Mouse (Mus musculus) hindbrain, embryonic 13.5 days (tissue): ENCODE results near the gene Tmem150c. TPM values are rescaled to one million over a fixed set of nuclear protein-coding genes. Genes with fewer than 3 reads are reported as not detected.
A peak's percentile ranks its signal among the peaks of the same experiment; 100 is the strongest.

Source experiments
- ATAC-seq: fragments of 200-750 bp; cut with Nextera tagmentation; 2 replicates; pipeline ENCODE4 v1.8.0; 2017; ENCODE audit warnings: moderate TSS enrichment; ENCODE audit not compliant: low FRiP score
- H3K27ac ChIP-seq: fragments of 300-500 bp; sonication (generic); 2 replicates; pipeline ENCODE4 v1.5.1; 2015; ENCODE audit warnings: inconsistent platforms, mild to moderate bottlenecking, moderate library complexity
- H3K27me3 ChIP-seq: fragments of 300-500 bp; sonication (generic); 2 replicates; pipeline ENCODE4 v1.6.1; 2015; ENCODE audit warnings: mild to moderate bottlenecking, inconsistent platforms
- H3K36me3 ChIP-seq: fragments of 300-500 bp; sonication (generic); 2 replicates; pipeline ENCODE4 v1.6.1; 2015; ENCODE audit warnings: mild to moderate bottlenecking, inconsistent platforms
- H3K4me1 ChIP-seq: fragments of 300-500 bp; sonication (generic); replicated peaks from 2 replicates; pipeline ENCODE4 v1.6.1; 2015; ENCODE audit warnings: inconsistent platforms
- H3K4me2 ChIP-seq: fragments of 300-500 bp; sonication (generic); 2 replicates; pipeline ENCODE4 v1.6.1; 2015; ENCODE audit warnings: inconsistent platforms, mild to moderate bottlenecking, moderate library complexity
- H3K4me3 ChIP-seq: fragments of 300-500 bp; sonication (generic); 2 replicates; pipeline ENCODE4 v1.5.1; 2015; ENCODE audit warnings: mild to moderate bottlenecking, inconsistent platforms
- H3K9ac ChIP-seq: fragments of 300-500 bp; sonication (generic); 2 replicates; pipeline ENCODE4 v1.6.1; 2015; ENCODE audit warnings: mild to moderate bottlenecking, inconsistent platforms
- H3K9me3 ChIP-seq: fragments of 300-500 bp; sonication (generic); 2 replicates; pipeline ENCODE4 v1.6.1; 2016; ENCODE audit warnings: inconsistent platforms
- WGBS: fragments of 180-500 bp; shearing (Covaris S2); methylation state at CpG from one replicate; pipeline ENCODE4 v1.1.7; 2015; 5-methylcytosine and 5-hydroxymethylcytosine counted together
- polyA plus RNA-seq: library from polyadenylated mRNA; unstranded; fragments of >200 nt; fragmentation: Nextera tagmentation; extraction: Ambion mirVana; gene quantifications from 2 replicates; pipeline ENCODE4 v1.2.1, GENCODE M21; 2015

The Tmem150c gene
- polyA plus RNA-seq, result 19.4 and 19.6 TPM in 2 replicates

DNA sequence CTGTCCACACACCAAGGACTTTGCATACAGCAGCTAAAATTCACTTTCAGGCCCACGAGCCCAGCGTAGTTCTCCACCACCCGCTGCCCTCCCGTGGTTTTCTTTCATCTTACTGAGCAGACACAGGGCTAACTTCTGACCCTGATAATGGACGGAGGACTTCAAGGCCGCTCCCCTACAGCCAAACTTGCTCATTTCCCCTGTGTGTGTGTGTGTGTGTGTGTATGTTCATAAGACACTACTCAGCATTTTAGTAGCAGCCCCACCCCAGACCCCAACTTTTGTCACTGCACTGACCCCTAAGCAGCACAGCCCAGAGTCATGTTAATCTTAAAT lies at the start of gene Tmem150c:
Gene Tmem150c, minus strand, starts transcription at position 171 of the 336 bp plus-strand sequence.
- peak within 1 kb of the TSS; percentile 91 for H3K4me2 ChIP-seq
- peak within 1 kb of the TSS; percentile 81 for H3K4me3 ChIP-seq
- H3K4me1 ChIP-seq, result peaks cover 13% of the 10 kb centered on the region
- peak; percentile 27 for ATAC-seq
- H3K9ac ChIP-seq, result peak within 1 kb of the TSS; percentile 90
- peak within 1 kb of the TSS; percentile 69 for H3K27ac ChIP-seq
- H3K36me3 ChIP-seq, result no peaks in the 10 kb centered on the region
- peaks cover 15% of the 10 kb centered on the region for H3K27me3 ChIP-seq
- WGBS, result 4% methylated on average over 6 of the region's 6 CpGs
- H3K9me3 ChIP-seq, result no peaks in the 10 kb centered on the region

DNA sequence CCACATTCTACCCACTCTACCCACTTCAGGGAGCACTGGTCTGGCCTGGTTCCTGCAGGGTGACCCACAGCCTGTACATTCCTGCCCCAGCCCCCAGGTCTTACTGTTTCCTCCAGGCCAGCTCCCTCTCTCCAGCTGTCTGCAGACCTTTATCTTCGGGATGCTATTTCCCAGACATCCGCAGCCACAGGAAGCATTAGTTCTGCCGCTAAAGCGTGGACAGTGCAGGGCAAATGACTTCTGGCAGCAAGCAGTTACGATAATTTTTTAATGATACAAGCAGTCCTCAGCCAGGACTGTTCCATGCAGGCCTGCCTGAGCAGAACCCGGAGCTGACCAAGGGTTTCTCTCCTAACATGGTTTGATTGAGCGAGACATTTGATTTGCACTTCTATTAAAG lies 49.5 kb upstream of the Tmem150c start:
- H3K4me3 ChIP-seq, result no peak overlapping the region
- no peak for ATAC-seq
- no peaks in the 10 kb centered on the region; the same call in 1 of the 2 replicates for H3K4me1 ChIP-seq
- H3K9me3 ChIP-seq, result no peaks in the 10 kb centered on the region
- no peak overlapping the region for H3K4me2 ChIP-seq
- H3K27me3 ChIP-seq, result no peaks in the 10 kb centered on the region
- no peak overlapping the region for H3K27ac ChIP-seq
- WGBS, result 70% methylated on average over 7 of the region's 7 CpGs
- no peak overlapping the region for H3K9ac ChIP-seq
- no peaks in the 10 kb centered on the region for H3K36me3 ChIP-seq

DNA sequence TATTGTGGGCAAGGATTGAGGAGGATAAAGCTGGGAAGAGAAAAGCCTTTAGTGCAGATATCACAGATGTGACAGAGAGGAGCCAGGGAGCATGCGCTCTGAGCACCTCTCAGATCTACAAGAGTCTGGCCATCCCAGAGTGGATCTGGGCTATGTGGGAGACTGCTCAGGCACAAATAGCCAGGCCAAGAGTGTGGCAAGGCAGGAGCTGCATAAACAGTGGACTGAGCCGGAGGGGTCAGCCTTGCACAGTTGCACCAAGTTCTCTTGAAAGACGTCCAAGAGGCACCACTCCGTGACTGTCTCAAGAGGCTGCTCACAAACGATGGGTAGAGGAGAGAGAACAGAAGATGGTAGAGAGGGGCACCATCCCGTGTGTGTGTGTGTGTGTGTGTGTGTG lies 47.1 kb upstream of the Tmem150c start:
- no peak overlapping the region for H3K27ac ChIP-seq
- H3K4me1 ChIP-seq, result no peaks in the 10 kb centered on the region; the same call in 1 of the 2 replicates
- no peak for ATAC-seq
- no peaks in the 10 kb centered on the region for H3K27me3 ChIP-seq
- H3K9me3 ChIP-seq, result no peaks in the 10 kb centered on the region
- H3K4me2 ChIP-seq, result no peak overlapping the region
- 72% methylated on average over 6 of the region's 6 CpGs for WGBS
- H3K9ac ChIP-seq, result no peak overlapping the region
- no peak overlapping the region for H3K4me3 ChIP-seq
- no peaks in the 10 kb centered on the region for H3K36me3 ChIP-seq

DNA sequence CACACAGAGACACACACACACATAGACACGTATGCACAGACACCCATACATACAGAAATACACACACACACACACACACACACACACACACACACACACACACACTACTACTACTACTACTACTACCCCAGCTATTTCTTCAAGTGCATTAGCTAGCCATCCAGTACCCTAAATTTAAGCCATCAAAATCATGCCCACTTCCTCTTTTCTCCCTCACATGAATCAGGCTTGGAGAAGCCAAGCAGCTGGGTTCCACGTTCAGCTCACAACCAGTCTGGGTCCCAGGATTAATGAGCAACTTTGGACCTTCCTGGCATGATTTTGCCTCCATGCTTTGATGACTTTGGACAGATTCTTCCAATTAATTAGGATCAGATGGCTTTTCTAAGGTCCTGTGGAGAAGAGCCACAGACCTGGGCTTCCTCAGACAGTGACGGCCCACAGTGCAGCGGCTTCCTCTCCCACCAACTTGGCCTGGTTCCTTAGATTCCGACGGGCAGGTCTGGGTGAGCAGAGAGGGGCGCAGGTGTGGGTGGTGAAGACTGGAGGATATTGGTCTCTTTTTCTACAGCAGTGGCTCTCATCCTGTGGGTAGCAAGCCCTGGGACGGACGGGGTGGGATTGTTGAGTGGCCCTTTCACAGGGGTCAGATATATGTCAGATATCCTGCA lies 46.0 kb upstream of the Tmem150c start:
- Histone ChIP-seq H3K4me2 (no peak overlapping the region), H3K27me3 (no peaks in the 10 kb centered on the region), H3K27ac (no peak overlapping the region), H3K9ac (no peak overlapping the region), H3K4me3 (no peak overlapping the region), H3K9me3 (no peaks in the 10 kb centered on the region), H3K4me1 (peaks cover 8% of the 10 kb centered on the region), H3K36me3 (no peaks in the 10 kb centered on the region)
- whole genome bisulfite sequencing, result 88% methylated on average over 9 of the region's 9 CpGs
- ATAC-seq, result no peak

DNA sequence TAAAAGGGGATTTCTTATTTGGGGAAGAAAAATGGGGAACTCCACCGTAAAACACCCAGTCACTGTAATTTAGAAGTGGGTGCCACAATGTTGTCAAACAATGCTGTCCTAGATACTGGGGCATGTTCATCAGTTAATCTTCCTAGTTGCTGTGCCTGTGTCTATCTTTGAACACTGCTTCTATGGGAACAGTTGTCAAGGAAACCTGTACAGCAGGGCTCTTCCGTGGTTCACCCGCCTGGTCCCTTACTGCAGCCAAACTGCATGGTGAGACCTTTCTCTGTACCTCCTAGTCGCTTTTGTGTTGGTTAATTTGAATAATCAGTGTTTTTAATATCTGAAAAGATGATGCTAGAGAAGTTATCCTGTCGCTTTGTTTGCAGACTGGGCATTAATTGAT lies 41.2 kb upstream of the Tmem150c start:
- Histone ChIP-seq H3K9ac (no peak overlapping the region), H3K36me3 (no peaks in the 10 kb centered on the region), H3K27ac (peak overlapping the region; percentile 20; the same call in 1 of the 2 replicates), H3K9me3 (no peaks in the 10 kb centered on the region), H3K4me1 (peaks cover 34% of the 10 kb centered on the region), H3K4me3 (no peak overlapping the region), H3K27me3 (no peaks in the 10 kb centered on the region), H3K4me2 (no peak overlapping the region)
- 29% methylated on average over 5 of the region's 5 CpGs for WGBS
- ATAC-seq, result peak; percentile 52; the same call in 1 of the 2 replicates

DNA sequence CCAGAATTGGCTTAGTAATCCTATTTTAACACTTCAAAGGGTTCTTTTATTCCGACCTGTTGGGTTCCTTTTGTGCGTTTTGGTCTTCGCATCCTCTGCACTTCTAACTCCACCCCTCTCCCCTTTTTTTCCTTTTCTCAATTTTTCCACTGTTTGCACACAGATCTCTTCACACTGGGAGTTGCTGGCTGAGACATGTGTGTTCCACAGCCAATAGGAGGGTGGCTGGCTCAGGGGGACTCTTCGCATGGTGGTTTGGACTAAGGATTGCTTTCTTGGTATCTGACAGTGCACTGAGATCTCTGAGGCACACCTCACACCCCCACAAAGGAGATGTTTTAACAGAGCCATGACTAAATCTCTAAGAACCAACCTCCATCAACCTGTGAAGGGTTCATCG lies 40.7 kb upstream of the Tmem150c start:
- H3K4me2 ChIP-seq, result no peak overlapping the region
- 0 out of 2 replicates have a peak overlapping the region, but pooled peaks have one; percentile 23 for H3K27ac ChIP-seq
- peak; percentile 44; the same call in 1 of the 2 replicates for ATAC-seq
- H3K4me1 ChIP-seq, result peaks cover 34% of the 10 kb centered on the region
- no peaks in the 10 kb centered on the region for H3K36me3 ChIP-seq
- no peak overlapping the region for H3K4me3 ChIP-seq
- no peaks in the 10 kb centered on the region for H3K27me3 ChIP-seq
- no peaks in the 10 kb centered on the region for H3K9me3 ChIP-seq
- no peak overlapping the region for H3K9ac ChIP-seq
- WGBS, result 50% methylated on average over 5 of the region's 5 CpGs

DNA sequence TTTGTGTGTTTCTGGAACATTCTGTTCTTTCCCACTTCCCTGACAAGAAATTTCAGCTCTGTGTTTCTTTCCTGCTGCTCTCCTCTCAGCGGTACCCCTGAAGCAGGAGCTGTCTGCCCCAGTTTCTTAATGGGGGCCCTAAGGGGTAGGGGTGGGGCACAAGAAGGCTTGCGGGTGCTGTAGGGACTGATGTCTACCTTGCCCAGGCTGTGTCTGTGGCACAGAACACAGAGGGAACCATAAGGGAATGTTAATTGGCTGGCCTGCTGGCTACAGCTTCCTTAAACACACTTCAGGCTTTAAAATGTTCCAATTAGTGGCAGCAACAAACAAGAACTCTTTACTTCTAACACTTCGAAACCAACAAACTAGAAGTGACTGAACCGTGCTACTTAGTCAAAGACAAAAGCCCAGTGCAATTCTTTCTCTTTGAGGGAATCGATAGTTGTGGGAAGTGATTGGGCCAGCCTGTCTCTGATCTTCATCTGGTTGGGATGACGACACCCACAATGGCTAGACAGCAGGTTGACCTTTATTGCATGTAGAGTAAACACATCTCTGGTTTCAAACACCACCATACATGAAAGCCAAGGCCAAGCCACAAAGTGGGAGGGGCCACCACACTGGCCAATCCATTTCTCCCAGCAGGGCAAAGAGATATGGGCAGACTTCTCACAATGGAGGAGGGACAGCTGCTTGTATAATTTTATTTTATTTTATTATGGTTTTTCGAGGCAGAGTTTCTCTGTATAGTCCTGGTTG lies 39.7 kb upstream of the Tmem150c start:
- Histone ChIP-seq H3K4me3 (no peak overlapping the region), H3K4me2 (no peak overlapping the region), H3K27me3 (no peaks in the 10 kb centered on the region), H3K9me3 (no peaks in the 10 kb centered on the region), H3K4me1 (peaks cover 34% of the 10 kb centered on the region), H3K36me3 (no peaks in the 10 kb centered on the region), H3K27ac (no peak overlapping the region), H3K9ac (no peak overlapping the region)
- 84% methylated on average over 7 of the region's 7 CpGs for WGBS
- no peak; the same call in 1 of the 2 replicates for ATAC-seq

DNA sequence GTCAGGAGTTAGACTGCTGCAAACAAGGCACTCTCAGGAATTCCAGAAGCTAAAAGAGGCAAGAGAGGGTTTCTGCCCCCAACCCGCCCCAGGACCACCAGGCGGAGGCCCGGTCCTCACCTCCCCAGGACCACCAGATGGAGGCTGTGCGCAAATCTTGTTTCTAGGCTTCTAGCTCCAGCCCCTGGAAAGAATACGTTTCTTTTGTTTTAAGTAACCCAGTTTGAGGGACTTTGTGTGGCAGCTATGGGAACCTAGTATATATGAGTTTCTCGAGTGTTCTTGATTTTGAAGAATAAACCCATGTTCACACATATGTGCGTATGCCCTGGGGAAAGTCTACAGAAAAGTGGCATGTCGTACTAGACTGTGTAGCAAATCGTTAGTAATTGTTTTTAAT lies 37.9 kb upstream of the Tmem150c start:
- H3K27me3 ChIP-seq, result no peaks in the 10 kb centered on the region
- H3K36me3 ChIP-seq, result no peaks in the 10 kb centered on the region
- H3K27ac ChIP-seq, result no peak overlapping the region
- no peaks in the 10 kb centered on the region for H3K9me3 ChIP-seq
- peaks cover 34% of the 10 kb centered on the region for H3K4me1 ChIP-seq
- H3K4me3 ChIP-seq, result no peak overlapping the region
- no peak overlapping the region for H3K9ac ChIP-seq
- ATAC-seq, result no peak
- no peak overlapping the region for H3K4me2 ChIP-seq
- 61% methylated on average over 9 of the region's 9 CpGs for WGBS

DNA sequence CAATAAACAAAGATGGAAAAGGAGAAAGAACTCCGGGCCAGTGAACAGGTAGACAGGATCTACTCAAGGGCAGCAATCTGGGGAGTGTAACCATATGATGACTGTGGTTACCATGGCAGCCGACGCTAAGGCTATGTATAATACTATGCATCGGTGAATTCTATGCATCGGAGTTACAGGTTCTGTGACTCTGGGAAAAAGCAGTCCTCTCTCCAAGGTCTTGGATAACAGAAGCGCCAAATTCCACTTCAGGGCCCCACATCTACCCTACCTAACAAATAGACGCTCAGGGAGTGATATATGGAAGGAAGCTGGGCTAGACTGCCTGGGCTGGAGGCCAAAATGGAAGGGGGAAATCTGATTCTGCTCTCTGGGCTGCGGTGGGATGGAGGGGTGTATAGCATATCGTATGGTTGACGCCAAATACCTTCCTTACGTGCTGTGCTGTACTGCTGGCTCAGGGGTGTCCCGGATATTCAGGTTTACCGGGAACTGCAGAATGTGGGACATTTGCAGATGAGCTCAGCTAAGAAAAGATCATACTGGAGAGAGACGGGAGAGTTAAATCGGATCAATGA lies 37.3 kb upstream of the Tmem150c start:
- H3K9ac ChIP-seq, result no peak overlapping the region
- WGBS, result 51% methylated on average over 15 of the region's 15 CpGs
- H3K4me2 ChIP-seq, result no peak overlapping the region
- no peaks in the 10 kb centered on the region for H3K9me3 ChIP-seq
- no peaks in the 10 kb centered on the region for H3K27me3 ChIP-seq
- no peaks in the 10 kb centered on the region for H3K36me3 ChIP-seq
- H3K4me3 ChIP-seq, result no peak overlapping the region
- peaks cover 34% of the 10 kb centered on the region for H3K4me1 ChIP-seq
- ATAC-seq, result no peak
- H3K27ac ChIP-seq, result no peak overlapping the region; the same call in 1 of the 2 replicates

DNA sequence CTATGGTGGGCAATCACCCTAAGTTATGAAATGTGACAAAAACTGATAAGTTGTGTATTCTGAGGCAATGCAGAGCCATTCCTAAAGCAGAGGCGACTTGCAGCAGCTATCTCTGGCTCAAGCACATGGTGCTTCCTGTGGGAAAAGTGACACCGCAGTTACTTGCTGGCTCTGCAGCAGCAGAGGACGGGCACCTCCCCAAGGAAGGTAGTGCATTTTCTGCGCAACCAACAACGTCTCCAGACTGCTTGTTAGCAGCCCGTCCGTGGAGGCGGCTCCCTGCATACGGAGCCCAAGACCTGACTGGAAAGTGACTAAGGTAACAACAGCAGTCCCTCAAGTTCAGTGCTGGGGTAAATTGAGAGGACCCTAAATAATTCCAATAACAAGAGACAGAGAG lies 36.8 kb upstream of the Tmem150c start:
- no peak for ATAC-seq
- Histone ChIP-seq H3K36me3 (no peaks in the 10 kb centered on the region), H3K4me1 (peaks cover 33% of the 10 kb centered on the region), H3K4me3 (no peak overlapping the region), H3K27ac (no peak overlapping the region), H3K27me3 (no peaks in the 10 kb centered on the region), H3K9me3 (no peaks in the 10 kb centered on the region), H3K9ac (no peak overlapping the region), H3K4me2 (no peak overlapping the region)
- WGBS, result 78% methylated on average over 9 of the region's 9 CpGs

DNA sequence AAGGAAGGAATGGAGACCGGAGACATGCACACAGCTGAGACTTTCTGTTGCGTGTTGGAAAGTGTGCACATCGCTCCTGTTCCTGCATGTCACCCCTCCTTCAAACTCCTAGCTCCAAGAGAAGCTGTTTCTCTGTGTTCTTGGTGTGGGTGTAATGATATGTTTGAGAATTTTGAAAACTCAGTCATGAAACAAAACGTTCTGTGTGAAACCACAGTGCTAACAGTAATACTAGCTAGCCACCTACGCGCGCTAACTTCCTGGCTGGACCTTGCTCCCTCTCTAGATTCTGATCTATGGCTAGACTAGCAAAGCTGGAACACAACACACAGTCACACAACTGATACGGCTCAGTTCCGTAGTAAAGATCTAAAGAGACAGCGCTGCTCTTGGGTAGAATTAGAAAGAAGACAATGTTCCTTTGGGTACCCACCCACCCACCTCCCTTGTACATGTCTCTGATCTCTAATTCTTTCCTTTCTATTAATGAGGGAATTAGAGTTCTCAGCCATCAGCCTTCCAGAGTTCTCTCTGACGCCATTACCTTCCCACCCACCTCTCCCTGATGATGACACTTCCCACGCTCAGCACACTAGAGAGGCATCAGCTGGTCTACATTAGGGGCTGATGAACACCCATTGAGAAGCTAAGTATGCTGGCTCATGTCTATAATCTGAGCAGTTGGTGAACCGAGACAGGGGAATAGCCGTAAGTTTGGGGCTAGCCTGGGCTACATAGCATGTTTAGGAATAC lies 32.0 kb upstream of the Tmem150c start:
- H3K4me2 ChIP-seq, result no peak overlapping the region
- no peak overlapping the region for H3K27ac ChIP-seq
- peaks cover 8% of the 10 kb centered on the region for H3K4me1 ChIP-seq
- ATAC-seq, result no peak
- no peaks in the 10 kb centered on the region for H3K27me3 ChIP-seq
- H3K36me3 ChIP-seq, result no peaks in the 10 kb centered on the region
- no peak overlapping the region for H3K4me3 ChIP-seq
- no peak overlapping the region for H3K9ac ChIP-seq
- WGBS, result 94% methylated on average over 14 of the region's 14 CpGs
- H3K9me3 ChIP-seq, result no peaks in the 10 kb centered on the region
